Mouse (Mus musculus): ENCODE measurements around the gene Olfr159. TPM values are rescaled to one million over a fixed set of nuclear protein-coding genes. Genes with fewer than 3 reads are reported as not detected.
"Not testable (repeated sequence)": the region's sequence is repeated elsewhere in the genome, so short reads cannot be mapped to it uniquely, and the experiment has no call there.

The Olfr159 gene
- not detected in 2 replicates for polyA plus RNA-seq (2015; fragmentation: Nextera tagmentation; extraction: Ambion mirVana)

DNA sequence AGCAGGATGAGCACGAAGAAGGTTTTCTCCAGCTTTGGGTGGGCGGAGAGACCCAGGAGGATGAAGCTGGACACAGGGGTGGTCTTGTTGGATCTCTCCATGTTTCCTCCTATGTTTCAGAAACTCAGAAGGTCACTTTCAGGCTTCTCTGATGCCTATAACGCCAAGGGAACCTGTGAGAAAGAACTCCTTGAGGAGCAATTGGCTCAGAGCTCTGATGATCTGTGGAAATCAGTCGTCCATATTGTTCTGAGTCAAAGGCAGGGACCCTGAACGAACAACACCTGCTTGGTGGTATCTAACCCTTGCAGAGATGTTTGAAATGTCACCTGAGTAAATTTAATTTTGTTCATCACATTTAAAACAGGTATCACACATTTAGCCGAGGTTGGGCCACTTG, at the start of gene Olfr159:
Olfr159 (minus strand) TSS at position 101 of the 400 bp plus-strand sequence.
- H3K4me1 ChIP-seq (replicated peaks): no peaks in the 10 kb centered on the region
- WGBS: 89% methylated on average over 6 of the region's 6 CpGs
- no peak within 1 kb of the TSS for H3K9ac ChIP-seq
- no peaks in the 10 kb centered on the region for H3K36me3 ChIP-seq
- no peaks in the 10 kb centered on the region for H3K27me3 ChIP-seq
- H3K4me3 ChIP-seq: no peak within 1 kb of the TSS
- no peak within 1 kb of the TSS for H3K27ac ChIP-seq
- no peak for ATAC-seq (ENCODE audit: low FRiP score)
- H3K4me2 ChIP-seq: no peak within 1 kb of the TSS
- no peaks in the 10 kb centered on the region for H3K9me3 ChIP-seq

DNA sequence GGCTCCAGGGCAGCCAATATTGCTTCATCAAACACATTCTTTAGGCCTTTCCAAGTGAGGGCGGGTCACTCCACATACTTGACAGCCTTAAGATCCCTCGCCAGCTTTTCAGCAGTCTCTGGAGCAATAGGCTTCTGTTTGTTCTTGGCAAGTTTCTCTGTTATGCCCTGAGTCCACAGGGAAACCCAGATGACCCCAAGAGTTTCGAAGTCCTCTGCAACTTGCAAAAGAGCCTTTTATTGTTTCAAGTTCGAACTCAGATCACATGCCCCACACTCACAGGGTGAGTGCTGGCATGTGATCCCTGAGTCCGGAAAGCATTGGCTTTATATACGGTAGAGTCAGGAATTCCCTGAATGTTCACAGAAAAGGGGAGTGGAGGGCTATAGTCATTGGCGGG, 28.1 kb upstream of the Olfr159 start:
- peaks cover 17% of the 10 kb centered on the region for H3K9me3 ChIP-seq
- no peaks in the 10 kb centered on the region for H3K27me3 ChIP-seq
- no peaks in the 10 kb centered on the region for H3K36me3 ChIP-seq
- H3K27ac ChIP-seq: no peak overlapping the region
- H3K4me2 ChIP-seq: no peak overlapping the region
- WGBS: 86% methylated on average over 7 of the region's 7 CpGs
- no peaks in the 10 kb centered on the region for H3K4me1 ChIP-seq (replicated peaks)
- no peak overlapping the region for H3K9ac ChIP-seq
- no peak overlapping the region for H3K4me3 ChIP-seq
- ATAC-seq (ENCODE audit: low FRiP score): no peak

DNA sequence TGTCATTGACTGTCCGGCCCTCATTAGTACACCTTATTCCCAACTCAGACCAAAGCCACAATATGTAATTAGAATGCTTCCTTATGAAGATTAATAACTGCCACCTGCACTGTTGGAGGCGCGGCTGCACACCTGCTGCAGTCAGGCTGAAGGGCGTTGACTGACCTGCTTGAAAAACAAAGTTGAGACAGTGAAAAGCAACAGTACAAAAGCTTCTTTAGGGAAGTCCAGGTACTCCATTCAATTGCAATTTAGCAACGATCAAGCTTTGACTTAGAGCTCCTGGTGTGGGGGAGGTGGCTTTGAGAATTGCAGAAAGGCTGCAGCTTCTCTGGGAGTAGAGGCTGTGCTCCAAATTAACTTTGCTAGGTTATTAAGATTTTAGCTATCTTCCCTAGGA, 25.0 kb upstream of the Olfr159 start:
- not testable (repeated sequence) for ATAC-seq (ENCODE audit: low FRiP score); H3K27me3 ChIP-seq; H3K9ac ChIP-seq; H3K4me3 ChIP-seq; H3K27ac ChIP-seq; H3K36me3 ChIP-seq; H3K4me1 ChIP-seq (replicated peaks); H3K9me3 ChIP-seq; H3K4me2 ChIP-seq
- WGBS: 87% methylated on average over 5 of the region's 5 CpGs

DNA sequence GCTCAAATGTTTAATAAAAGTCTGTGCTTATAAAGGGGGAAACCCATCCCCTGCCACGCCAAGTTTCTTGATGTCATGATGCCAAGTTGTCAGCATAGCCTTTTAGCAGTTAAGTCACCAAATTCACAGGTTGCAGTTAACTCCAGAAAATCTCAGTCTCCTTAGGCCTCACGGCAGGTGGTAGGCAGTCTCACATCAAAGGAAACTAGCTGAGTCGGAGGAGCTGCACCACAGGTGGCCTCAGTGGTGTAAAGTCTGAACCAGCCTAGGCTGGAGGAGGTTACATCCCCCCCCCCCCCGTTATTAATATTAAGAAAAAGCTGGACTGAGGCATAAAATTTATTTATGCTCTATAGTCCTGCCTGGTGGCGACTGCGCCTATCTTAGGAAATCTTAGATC, 24.5 kb upstream of the Olfr159 start:
- 72% methylated on average over 6 of the region's 6 CpGs for WGBS
- no peak for ATAC-seq (ENCODE audit: low FRiP score)

GRCm38 (mm10) chr4:43772304-43772703, 1.5 kb upstream of the Olfr159 start:
- Histone ChIP-seq H3K27ac (no peak overlapping the region), H3K9ac (no peak overlapping the region), H3K9me3 (no peaks in the 10 kb centered on the region), H3K4me1 (replicated peaks) (no peaks in the 10 kb centered on the region), H3K4me2 (no peak overlapping the region), H3K27me3 (no peaks in the 10 kb centered on the region), H3K4me3 (no peak overlapping the region), H3K36me3 (no peaks in the 10 kb centered on the region)
- 60% methylated on average over 2 of the region's 2 CpGs for WGBS
- ATAC-seq (ENCODE audit: low FRiP score): no peak

More for the DNA sequence above, 24.5 kb upstream of the Olfr159 start:
- Histone ChIP-seq H3K9me3 (peaks cover 10% of the 10 kb centered on the region; the same call in 1 of the 2 replicates), H3K27me3 (no peaks in the 10 kb centered on the region), H3K9ac (no peak overlapping the region), H3K4me3 (no peak overlapping the region), H3K4me1 (replicated peaks) (no peaks in the 10 kb centered on the region), H3K36me3 (no peaks in the 10 kb centered on the region), H3K27ac (no peak overlapping the region), H3K4me2 (no peak overlapping the region)

DNA sequence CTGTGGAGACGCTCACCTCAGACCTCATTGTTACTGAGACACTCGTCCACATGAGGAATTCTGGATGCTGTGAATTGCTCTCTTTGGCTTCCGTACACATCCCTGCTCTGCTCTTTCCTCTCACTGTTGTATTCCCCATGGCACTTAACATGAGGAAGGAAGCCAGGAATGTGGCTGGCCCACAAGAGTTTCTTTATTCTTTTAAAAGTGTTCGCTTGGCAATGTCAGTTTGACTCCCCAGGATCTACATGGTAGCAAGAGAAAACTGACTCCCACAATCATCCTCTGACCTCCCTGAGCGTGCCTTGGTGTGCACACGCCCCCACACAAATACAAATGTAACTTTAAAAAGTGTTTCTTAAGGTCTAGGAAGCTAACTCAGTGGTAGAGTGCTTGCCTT, 817 bp upstream of the Olfr159 start:
- no peaks in the 10 kb centered on the region for H3K4me1 ChIP-seq (replicated peaks)
- H3K4me3 ChIP-seq: no peak overlapping the region
- H3K9ac ChIP-seq: no peak overlapping the region
- no peaks in the 10 kb centered on the region for H3K27me3 ChIP-seq
- H3K36me3 ChIP-seq: no peaks in the 10 kb centered on the region
- no peaks in the 10 kb centered on the region for H3K9me3 ChIP-seq
- no peak overlapping the region for H3K4me2 ChIP-seq
- no peak for ATAC-seq (ENCODE audit: low FRiP score)
- WGBS: 73% methylated on average over 6 of the region's 6 CpGs
- H3K27ac ChIP-seq: no peak overlapping the region

DNA sequence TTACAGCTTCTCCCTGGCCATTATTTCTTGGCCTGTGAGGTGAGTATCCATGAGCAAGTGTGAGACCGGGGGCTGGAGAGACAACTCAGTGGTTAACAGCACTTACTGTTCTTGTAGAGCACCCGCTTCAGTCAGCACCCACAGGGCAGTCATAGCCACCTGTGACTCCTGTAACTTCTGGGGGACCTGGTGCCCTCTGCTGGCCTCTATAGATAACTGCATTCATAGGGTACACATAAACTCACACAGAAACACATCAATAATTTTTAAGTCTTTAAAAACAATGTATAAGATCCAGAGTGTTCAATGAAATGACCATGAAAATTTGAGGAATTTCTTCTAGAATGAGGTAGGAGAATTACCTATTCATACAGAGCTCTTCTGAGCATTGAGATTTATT, 1.4 kb downstream of the Olfr159 start:
- no peak overlapping the region for H3K4me2 ChIP-seq
- WGBS: 95% methylated on average over 2 of the region's 2 CpGs
- ATAC-seq (ENCODE audit: low FRiP score): no peak
- H3K27me3 ChIP-seq: no peaks in the 10 kb centered on the region
- no peaks in the 10 kb centered on the region for H3K36me3 ChIP-seq
- H3K9me3 ChIP-seq: no peaks in the 10 kb centered on the region
- no peak overlapping the region for H3K4me3 ChIP-seq
- no peak overlapping the region for H3K9ac ChIP-seq
- H3K4me1 ChIP-seq (replicated peaks): no peaks in the 10 kb centered on the region
- no peak overlapping the region for H3K27ac ChIP-seq

DNA sequence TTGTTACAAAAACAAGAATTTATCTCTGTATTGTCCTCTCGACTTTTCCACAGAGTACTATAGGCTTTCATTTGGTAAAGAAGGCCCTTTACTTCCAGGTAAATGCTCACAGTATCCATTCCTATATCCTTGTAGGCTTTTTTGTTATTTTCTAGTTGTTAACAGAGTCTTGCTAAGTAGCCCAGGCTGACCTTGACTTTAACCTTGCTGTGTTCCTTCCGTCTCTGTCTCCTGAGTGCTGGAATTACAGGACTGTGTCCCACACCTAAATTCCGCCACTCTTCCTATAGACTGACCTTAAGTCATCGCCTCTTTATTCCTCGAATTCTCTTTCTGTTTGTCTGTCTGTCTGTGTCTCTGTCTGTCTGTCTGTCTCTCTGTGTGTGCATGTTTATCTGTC, 2.5 kb downstream of the Olfr159 start:
- 85% methylated on average over 5 of the region's 5 CpGs for WGBS
- no peak overlapping the region for H3K9ac ChIP-seq
- H3K4me1 ChIP-seq (replicated peaks): no peaks in the 10 kb centered on the region
- no peaks in the 10 kb centered on the region for H3K27me3 ChIP-seq
- H3K9me3 ChIP-seq: no peaks in the 10 kb centered on the region
- no peak overlapping the region for H3K4me2 ChIP-seq
- H3K27ac ChIP-seq: no peak overlapping the region
- H3K4me3 ChIP-seq: no peak overlapping the region
- no peaks in the 10 kb centered on the region for H3K36me3 ChIP-seq
- no peak for ATAC-seq (ENCODE audit: low FRiP score)

- Histone ChIP-seq H3K4me3 (no peak overlapping the region), H3K36me3 (no peaks in the 10 kb centered on the region), H3K9ac (no peak overlapping the region), H3K9me3 (no peaks in the 10 kb centered on the region), H3K4me2 (no peak overlapping the region), H3K4me1 (replicated peaks) (no peaks in the 10 kb centered on the region), H3K27me3 (no peaks in the 10 kb centered on the region), H3K27ac (no peak overlapping the region)
- ATAC-seq (ENCODE audit: low FRiP score): no peak
- WGBS: 27% methylated on average over 7 of the region's 7 CpGs
Measured at GRCm38 (mm10) chr4:43763410-43763809, 7.4 kb downstream of the Olfr159 start.

GRCm38 (mm10) chr4:43761336-43761735, 9.5 kb downstream of the Olfr159 start:
- Histone ChIP-seq H3K4me1 (replicated peaks) (no peaks in the 10 kb centered on the region), H3K27me3 (no peaks in the 10 kb centered on the region), H3K27ac (no peak overlapping the region), H3K4me3 (no peak overlapping the region), H3K36me3 (no peaks in the 10 kb centered on the region), H3K9me3 (no peaks in the 10 kb centered on the region), H3K4me2 (no peak overlapping the region), H3K9ac (no peak overlapping the region)
- no peak for ATAC-seq (ENCODE audit: low FRiP score)
- 81% methylated on average over 2 of the region's 2 CpGs for WGBS

DNA sequence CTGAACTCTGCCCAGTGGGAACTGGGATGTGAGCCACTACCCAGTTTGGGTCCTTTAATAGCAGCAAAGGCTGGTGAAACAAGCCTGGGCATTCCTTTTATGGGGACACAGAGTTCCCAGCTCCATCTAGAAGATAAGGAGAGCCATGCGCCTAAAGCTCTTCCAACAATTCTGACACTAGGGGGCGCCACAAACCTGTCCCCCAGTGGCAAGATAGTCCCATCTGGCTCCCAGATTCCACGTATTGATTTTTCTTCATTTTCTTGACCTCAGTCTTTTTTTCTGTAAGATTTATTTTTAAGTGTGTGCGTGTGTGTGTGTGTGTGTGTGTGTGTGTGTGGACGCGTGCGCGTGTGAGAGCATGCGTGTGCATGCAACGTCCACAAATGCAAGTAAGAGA, 10.3 kb downstream of the Olfr159 start:
- H3K4me3 ChIP-seq: no peak overlapping the region
- H3K27me3 ChIP-seq: no peaks in the 10 kb centered on the region
- WGBS: 74% methylated on average over 10 of the region's 10 CpGs
- H3K9me3 ChIP-seq: no peaks in the 10 kb centered on the region
- no peak for ATAC-seq (ENCODE audit: low FRiP score)
- no peak overlapping the region for H3K4me2 ChIP-seq
- H3K9ac ChIP-seq: no peak overlapping the region
- no peaks in the 10 kb centered on the region for H3K4me1 ChIP-seq (replicated peaks)
- no peaks in the 10 kb centered on the region for H3K36me3 ChIP-seq
- no peak overlapping the region for H3K27ac ChIP-seq

- Histone ChIP-seq H3K9ac (no peak overlapping the region), H3K36me3 (no peaks in the 10 kb centered on the region), H3K4me2 (no peak overlapping the region), H3K27ac (no peak overlapping the region), H3K27me3 (no peaks in the 10 kb centered on the region), H3K4me3 (no peak overlapping the region), H3K4me1 (replicated peaks) (no peaks in the 10 kb centered on the region), H3K9me3 (no peaks in the 10 kb centered on the region)
- 81% methylated on average over 21 of the region's 21 CpGs for WGBS
- no peak for ATAC-seq (ENCODE audit: low FRiP score)
Measured at GRCm38 (mm10) chr4:43759571-43760418, 11.0 kb downstream of the Olfr159 start.

DNA sequence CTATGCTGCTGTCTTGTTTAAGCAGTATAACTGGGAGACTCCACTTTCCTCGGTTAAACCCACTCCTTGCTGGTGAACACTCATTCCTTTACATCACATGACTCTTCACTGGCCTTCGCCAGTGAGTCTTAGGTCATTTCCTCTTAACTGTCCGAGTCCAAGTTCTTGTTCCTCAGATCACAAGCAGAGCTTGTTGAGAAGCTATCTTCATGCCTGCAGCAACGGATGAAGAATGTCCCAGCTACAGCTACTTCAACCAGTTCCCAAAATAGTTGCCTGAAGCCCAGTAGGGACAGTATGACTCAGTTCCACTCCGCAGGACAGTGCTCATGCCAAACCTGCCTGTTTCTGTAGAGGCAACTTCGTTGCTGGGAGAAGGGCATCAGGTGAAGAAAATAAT, 13.6 kb downstream of the Olfr159 start:
- no peak overlapping the region for H3K9ac ChIP-seq
- H3K4me1 ChIP-seq (replicated peaks): no peaks in the 10 kb centered on the region
- H3K36me3 ChIP-seq: no peaks in the 10 kb centered on the region
- H3K4me3 ChIP-seq: no peak overlapping the region
- H3K27ac ChIP-seq: no peak overlapping the region
- H3K27me3 ChIP-seq: no peaks in the 10 kb centered on the region
- H3K9me3 ChIP-seq: no peaks in the 10 kb centered on the region
- H3K4me2 ChIP-seq: no peak overlapping the region
- WGBS: 90% methylated on average over 6 of the region's 6 CpGs
- no peak for ATAC-seq (ENCODE audit: low FRiP score)

Measured in hindbrain, embryonic 13.5 days (tissue).